Mouse (Mus musculus): Measurements from ENCODE around the gene Akr1c6. TPM values are rescaled to one million over a fixed set of nuclear protein-coding genes. Genes with fewer than 3 reads are reported as not detected.
"Not testable (repeated sequence)": the region's sequence is repeated elsewhere in the genome, so short reads cannot be mapped to it uniquely, and the experiment has no call there.

The Akr1c6 gene
- polyA plus RNA-seq (2014; fragmentation: Nextera tagmentation; extraction: Ambion mirVana): not detected in 2 replicates

- ATAC-seq (ENCODE audit: low read depth): no peak
- H3K27ac ChIP-seq (replicated peaks; ENCODE audit: low read depth, low read length): no peak within 1 kb of the TSS
- DNase-seq (ENCODE audit: low spot score): no peak
- no peaks in the 10 kb centered on the region for H3K4me1 ChIP-seq (ENCODE audit: control insufficient read depth, insufficient read depth, low read length)
- H3K4me2 ChIP-seq (ENCODE audit: low read depth, low read length): no peak within 1 kb of the TSS
- no peak within 1 kb of the TSS for H3K4me3 ChIP-seq (ENCODE audit: low read depth, low read length)
- no peaks in the 10 kb centered on the region for H3K9me3 ChIP-seq (ENCODE audit: control insufficient read depth, low read length)
- no peaks in the 10 kb centered on the region for H3K27me3 ChIP-seq (replicated peaks; ENCODE audit: control insufficient read depth, insufficient read depth, low read length)
- no peaks in the 10 kb centered on the region for H3K36me3 ChIP-seq (ENCODE audit: control insufficient read depth, insufficient read depth, low read length)
- no peak within 1 kb of the TSS for H3K9ac ChIP-seq (ENCODE audit: low read depth, low read length)
These were observed at the start of gene Akr1c6 for GRCm38 (mm10) chr13:4434006-4434405. Gene Akr1c6, plus strand, starts transcription at chr13:4434306.

GRCm38 (mm10) chr13:4384918-4385317 is 49.2 kb upstream of the Akr1c6 start:
- H3K36me3 ChIP-seq (ENCODE audit: control insufficient read depth, insufficient read depth, low read length): no peaks in the 10 kb centered on the region
- ATAC-seq (ENCODE audit: low read depth): no peak
- no peak overlapping the region for H3K27ac ChIP-seq (replicated peaks; ENCODE audit: low read depth, low read length)
- no peak overlapping the region for H3K9ac ChIP-seq (ENCODE audit: low read depth, low read length)
- H3K27me3 ChIP-seq (replicated peaks; ENCODE audit: control insufficient read depth, insufficient read depth, low read length): no peaks in the 10 kb centered on the region
- no peak overlapping the region for H3K4me2 ChIP-seq (ENCODE audit: low read depth, low read length)
- H3K4me1 ChIP-seq (ENCODE audit: control insufficient read depth, insufficient read depth, low read length): no peaks in the 10 kb centered on the region
- H3K4me3 ChIP-seq (ENCODE audit: low read depth, low read length): no peak overlapping the region
- WGBS: 78% methylated on average over 1 of the region's 1 CpGs
- no peaks in the 10 kb centered on the region for H3K9me3 ChIP-seq (ENCODE audit: control insufficient read depth, low read length)
- no peak for DNase-seq (ENCODE audit: low spot score)

- Histone ChIP-seq H3K36me3 (ENCODE audit: control insufficient read depth, insufficient read depth, low read length) (no peaks in the 10 kb centered on the region), H3K9me3 (ENCODE audit: control insufficient read depth, low read length) (no peaks in the 10 kb centered on the region), H3K27ac (replicated peaks; ENCODE audit: low read depth, low read length) (no peak overlapping the region), H3K27me3 (replicated peaks; ENCODE audit: control insufficient read depth, insufficient read depth, low read length) (no peaks in the 10 kb centered on the region), H3K4me1 (ENCODE audit: control insufficient read depth, insufficient read depth, low read length) (no peaks in the 10 kb centered on the region), H3K4me2 (ENCODE audit: low read depth, low read length) (no peak overlapping the region), H3K4me3 (ENCODE audit: low read depth, low read length) (no peak overlapping the region), H3K9ac (ENCODE audit: low read depth, low read length) (no peak overlapping the region)
- DNase-seq (ENCODE audit: low spot score) (no peak), ATAC-seq (ENCODE audit: low read depth) (no peak)
These were observed 48.6 kb upstream of the Akr1c6 start for GRCm38 (mm10) chr13:4385541-4385940.

- Histone ChIP-seq H3K4me2 (ENCODE audit: low read depth, low read length) (no peak overlapping the region), H3K27ac (replicated peaks; ENCODE audit: low read depth, low read length) (no peak overlapping the region), H3K27me3 (replicated peaks; ENCODE audit: control insufficient read depth, insufficient read depth, low read length) (no peaks in the 10 kb centered on the region), H3K4me1 (ENCODE audit: control insufficient read depth, insufficient read depth, low read length) (no peaks in the 10 kb centered on the region), H3K36me3 (ENCODE audit: control insufficient read depth, insufficient read depth, low read length) (no peaks in the 10 kb centered on the region), H3K4me3 (ENCODE audit: low read depth, low read length) (no peak overlapping the region), H3K9ac (ENCODE audit: low read depth, low read length) (no peak overlapping the region), H3K9me3 (ENCODE audit: control insufficient read depth, low read length) (no peaks in the 10 kb centered on the region)
- 89% methylated on average over 2 of the region's 2 CpGs for WGBS
- ATAC-seq (ENCODE audit: low read depth) (no peak), DNase-seq (ENCODE audit: low spot score) (no peak)
These were observed 45.2 kb upstream of the Akr1c6 start for GRCm38 (mm10) chr13:4388762-4389446.

- WGBS: 68% methylated on average over 1 of the region's 1 CpGs
- not testable (repeated sequence) for H3K27ac ChIP-seq (replicated peaks; ENCODE audit: low read depth, low read length); ATAC-seq (ENCODE audit: low read depth); H3K36me3 ChIP-seq (ENCODE audit: control insufficient read depth, insufficient read depth, low read length); H3K27me3 ChIP-seq (replicated peaks; ENCODE audit: control insufficient read depth, insufficient read depth, low read length); H3K9me3 ChIP-seq (ENCODE audit: control insufficient read depth, low read length); H3K9ac ChIP-seq (ENCODE audit: low read depth, low read length); DNase-seq (ENCODE audit: low spot score); H3K4me3 ChIP-seq (ENCODE audit: low read depth, low read length); H3K4me2 ChIP-seq (ENCODE audit: low read depth, low read length); H3K4me1 ChIP-seq (ENCODE audit: control insufficient read depth, insufficient read depth, low read length)
These were observed 33.7 kb upstream of the Akr1c6 start for GRCm38 (mm10) chr13:4400360-4400759.

- WGBS: 89% methylated on average over 2 of the region's 2 CpGs
- 0 out of 2 replicates have a peak, but pooled peaks cover 7% of the 10 kb centered on the region for H3K9me3 ChIP-seq (ENCODE audit: control insufficient read depth, low read length)
- no peak overlapping the region for H3K9ac ChIP-seq (ENCODE audit: low read depth, low read length)
- H3K4me1 ChIP-seq (ENCODE audit: control insufficient read depth, insufficient read depth, low read length): no peaks in the 10 kb centered on the region
- H3K4me2 ChIP-seq (ENCODE audit: low read depth, low read length): no peak overlapping the region
- H3K36me3 ChIP-seq (ENCODE audit: control insufficient read depth, insufficient read depth, low read length): no peaks in the 10 kb centered on the region
- H3K27ac ChIP-seq (replicated peaks; ENCODE audit: low read depth, low read length): no peak overlapping the region
- H3K4me3 ChIP-seq (ENCODE audit: low read depth, low read length): no peak overlapping the region
- no peaks in the 10 kb centered on the region for H3K27me3 ChIP-seq (replicated peaks; ENCODE audit: control insufficient read depth, insufficient read depth, low read length)
- ATAC-seq (ENCODE audit: low read depth) (no peak), DNase-seq (ENCODE audit: low spot score) (no peak)
These were observed 33.3 kb upstream of the Akr1c6 start for GRCm38 (mm10) chr13:4400831-4401230.

- Histone ChIP-seq H3K9ac (ENCODE audit: low read depth, low read length) (no peak overlapping the region), H3K27me3 (replicated peaks; ENCODE audit: control insufficient read depth, insufficient read depth, low read length) (no peaks in the 10 kb centered on the region), H3K4me1 (ENCODE audit: control insufficient read depth, insufficient read depth, low read length) (no peaks in the 10 kb centered on the region), H3K36me3 (ENCODE audit: control insufficient read depth, insufficient read depth, low read length) (no peaks in the 10 kb centered on the region), H3K4me2 (ENCODE audit: low read depth, low read length) (no peak overlapping the region), H3K27ac (replicated peaks; ENCODE audit: low read depth, low read length) (no peak overlapping the region), H3K4me3 (ENCODE audit: low read depth, low read length) (no peak overlapping the region), H3K9me3 (ENCODE audit: control insufficient read depth, low read length) (0 out of 2 replicates have a peak, but pooled peaks cover 7% of the 10 kb centered on the region)
- DNase-seq (ENCODE audit: low spot score): no peak
- ATAC-seq (ENCODE audit: low read depth): no peak
These were observed 31.9 kb upstream of the Akr1c6 start for GRCm38 (mm10) chr13:4402221-4402620.

- Histone ChIP-seq H3K9me3 (ENCODE audit: control insufficient read depth, low read length) (0 out of 2 replicates have a peak, but pooled peaks cover 7% of the 10 kb centered on the region), H3K9ac (ENCODE audit: low read depth, low read length) (no peak overlapping the region), H3K4me1 (ENCODE audit: control insufficient read depth, insufficient read depth, low read length) (no peaks in the 10 kb centered on the region), H3K36me3 (ENCODE audit: control insufficient read depth, insufficient read depth, low read length) (no peaks in the 10 kb centered on the region), H3K27me3 (replicated peaks; ENCODE audit: control insufficient read depth, insufficient read depth, low read length) (no peaks in the 10 kb centered on the region), H3K27ac (replicated peaks; ENCODE audit: low read depth, low read length) (no peak overlapping the region), H3K4me3 (ENCODE audit: low read depth, low read length) (no peak overlapping the region), H3K4me2 (ENCODE audit: low read depth, low read length) (no peak overlapping the region)
- ATAC-seq (ENCODE audit: low read depth) (no peak), DNase-seq (ENCODE audit: low spot score) (no peak)
These were observed 29.4 kb upstream of the Akr1c6 start for GRCm38 (mm10) chr13:4404726-4405125.

GRCm38 (mm10) chr13:4406771-4407170 is 27.3 kb upstream of the Akr1c6 start:
- WGBS: 98% methylated on average over 1 of the region's 1 CpGs
- no peak for ATAC-seq (ENCODE audit: low read depth)

More at GRCm38 (mm10) chr13:4406771-4407170, 27.3 kb upstream of the Akr1c6 start:
- no peak overlapping the region for H3K27ac ChIP-seq (replicated peaks; ENCODE audit: low read depth, low read length)
- H3K9ac ChIP-seq (ENCODE audit: low read depth, low read length): no peak overlapping the region
- H3K4me2 ChIP-seq (ENCODE audit: low read depth, low read length): no peak overlapping the region
- no peaks in the 10 kb centered on the region for H3K36me3 ChIP-seq (ENCODE audit: control insufficient read depth, insufficient read depth, low read length)
- H3K4me1 ChIP-seq (ENCODE audit: control insufficient read depth, insufficient read depth, low read length): no peaks in the 10 kb centered on the region
- no peaks in the 10 kb centered on the region for H3K27me3 ChIP-seq (replicated peaks; ENCODE audit: control insufficient read depth, insufficient read depth, low read length)
- 0 out of 2 replicates have a peak, but pooled peaks cover 7% of the 10 kb centered on the region for H3K9me3 ChIP-seq (ENCODE audit: control insufficient read depth, low read length)
- no peak for DNase-seq (ENCODE audit: low spot score)
- no peak overlapping the region for H3K4me3 ChIP-seq (ENCODE audit: low read depth, low read length)
